Mouse (Mus musculus) C2C12 (cell line): Measurements from ENCODE around the gene Ankfn1. TPM values are rescaled to one million over a fixed set of nuclear protein-coding genes. Genes with fewer than 3 reads are reported as not detected.

Experiments used
- H3K27me3 ChIP-seq: one replicate; pipeline ENCODE4 v1.6.1; 2011; ENCODE audit not compliant: control insufficient read depth, insufficient read depth, insufficient read length
- H3K36me3 ChIP-seq: one replicate; pipeline ENCODE4 v1.6.1; 2011; ENCODE audit not compliant: control insufficient read depth, insufficient read depth
- H3K4me3 ChIP-seq: one replicate; pipeline ENCODE4 v1.5.1; 2011; ENCODE audit warnings: mild to moderate bottlenecking, control low read depth; ENCODE audit not compliant: poor library complexity, insufficient read depth, severe bottlenecking
- H3K79me2 ChIP-seq: one replicate; pipeline ENCODE4 v1.6.1; 2011; ENCODE audit not compliant: control insufficient read depth, insufficient read depth
- H3K79me3 ChIP-seq: one replicate; pipeline ENCODE4 v1.6.1; 2011; ENCODE audit warnings: low read depth, control low read depth
- H3ac ChIP-seq: one replicate; pipeline ENCODE3; 2011; ENCODE audit warnings: low read depth; ENCODE audit not compliant: control insufficient read depth, insufficient read length
- CEBPB ChIP-seq: IDR thresholded peaks from one replicate; pipeline ENCODE4 v1.6.1; 2011; ENCODE audit warnings: low read depth, mild to moderate bottlenecking, control low read depth, moderate library complexity
- CTCF ChIP-seq: IDR thresholded peaks from one replicate; pipeline ENCODE4 v1.5.1; 2011; ENCODE audit not compliant: control insufficient read depth, insufficient read depth, insufficient read length
- FOSL1 ChIP-seq: IDR thresholded peaks from one replicate; pipeline ENCODE4 v1.8.0; 2011; ENCODE audit warnings: mild to moderate bottlenecking, low read length; ENCODE audit not compliant: poor library complexity, insufficient read depth, severe bottlenecking
- MAX ChIP-seq: IDR thresholded peaks from one replicate; pipeline ENCODE4 v1.6.1; 2011; ENCODE audit warnings: mild to moderate bottlenecking, control low read depth
- MYOD1 ChIP-seq: IDR thresholded peaks from one replicate; pipeline ENCODE4 v1.6.1; 2011; ENCODE audit warnings: low read depth; ENCODE audit not compliant: control insufficient read depth, insufficient read length
- MYOG ChIP-seq: IDR thresholded peaks from one replicate; pipeline ENCODE4 v1.6.1; 2011; ENCODE audit not compliant: control insufficient read depth, insufficient read length; ENCODE audit errors: extremely low read depth
- USF1 ChIP-seq: IDR thresholded peaks from one replicate; pipeline ENCODE4 v1.6.1; 2011; ENCODE audit warnings: low read depth, mild to moderate bottlenecking, control low read depth, moderate library complexity
- polyA plus RNA-seq: library from polyadenylated mRNA; unstranded; fragments of >200 nt; fragmentation: generic; extraction: Trizol; gene quantifications from one replicate; pipeline ENCODE4 v1.2.1, GENCODE M21; 2012; ENCODE audit warnings: missing spikeins

The Ankfn1 gene
- polyA plus RNA-seq, 1 experiment: not detected

DNA sequence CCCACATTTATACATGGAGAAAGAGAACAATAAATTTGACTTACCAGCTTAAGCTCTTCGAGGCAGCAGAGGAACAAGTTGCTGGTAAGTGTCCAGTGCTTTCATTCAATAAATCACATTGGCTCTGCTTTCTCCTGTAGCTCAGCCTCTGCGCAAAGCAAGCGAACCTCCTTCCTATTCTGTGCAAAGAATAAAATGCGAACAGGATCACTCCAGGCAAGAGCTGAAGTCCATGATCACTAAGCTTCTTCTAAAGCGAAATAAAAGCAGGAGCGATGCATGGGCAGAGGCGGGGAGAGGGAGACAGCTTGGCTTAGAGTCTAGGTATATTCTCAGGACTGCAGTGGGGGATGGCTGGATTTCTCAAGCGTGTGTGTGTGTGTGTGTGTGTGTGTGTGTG is 239.1 kb downstream of the Ankfn1 start:
- no peak for TF ChIP-seq FOSL1
- TF ChIP-seq MYOD1: no peak
- TF ChIP-seq CTCF: no peak
- TF ChIP-seq MYOG: no peak
- no peak for TF ChIP-seq USF1
- no peak for TF ChIP-seq MAX
- TF ChIP-seq CEBPB: no peak
- H3K36me3 ChIP-seq: no peaks in the 10 kb centered on the region
- no peak overlapping the region for H3ac ChIP-seq
- no peaks in the 10 kb centered on the region for H3K79me2 ChIP-seq
- H3K27me3 ChIP-seq: no peaks in the 10 kb centered on the region
- H3K4me3 ChIP-seq: no peak overlapping the region
- no peaks in the 10 kb centered on the region for H3K79me3 ChIP-seq

DNA sequence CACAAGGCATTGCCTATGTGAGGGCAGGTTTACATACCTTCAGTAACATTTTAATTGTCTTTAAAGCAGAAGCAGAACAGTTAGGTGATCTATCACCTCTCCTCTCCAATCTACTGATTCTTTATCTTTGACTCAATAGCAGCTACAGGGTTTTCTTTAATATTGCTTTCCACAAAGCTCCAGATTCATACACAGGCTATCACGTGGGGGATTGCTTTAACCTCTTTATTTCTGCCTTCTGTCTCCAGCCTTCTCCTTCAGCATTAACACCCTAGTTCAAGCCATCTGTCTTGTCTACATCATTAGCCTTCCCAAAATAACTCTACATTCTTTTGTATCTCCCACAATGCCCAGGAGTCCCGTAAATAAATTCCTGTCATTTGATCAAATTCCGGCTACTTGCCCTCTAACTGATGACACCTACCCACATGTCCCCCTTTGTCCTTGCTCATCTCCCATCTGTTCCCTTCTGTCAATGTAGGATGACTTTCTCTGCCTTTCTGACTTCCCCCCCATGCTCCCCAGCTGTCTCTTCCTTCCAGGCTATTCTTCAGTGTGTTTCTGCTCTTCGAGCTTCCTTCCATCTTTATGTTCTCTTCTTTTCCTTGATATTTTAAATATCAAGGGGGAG is 249.5 kb downstream of the Ankfn1 start:
- Histone ChIP-seq H3K79me3 (no peaks in the 10 kb centered on the region), H3K36me3 (no peaks in the 10 kb centered on the region), H3K4me3 (no peak overlapping the region), H3K27me3 (no peaks in the 10 kb centered on the region), H3ac (no peak overlapping the region), H3K79me2 (no peaks in the 10 kb centered on the region)
- TF ChIP-seq MAX: no peak
- TF ChIP-seq CEBPB: no peak
- no peak for TF ChIP-seq CTCF
- TF ChIP-seq USF1: peak; percentile 62
- TF ChIP-seq MYOD1: peak; percentile 91

DNA sequence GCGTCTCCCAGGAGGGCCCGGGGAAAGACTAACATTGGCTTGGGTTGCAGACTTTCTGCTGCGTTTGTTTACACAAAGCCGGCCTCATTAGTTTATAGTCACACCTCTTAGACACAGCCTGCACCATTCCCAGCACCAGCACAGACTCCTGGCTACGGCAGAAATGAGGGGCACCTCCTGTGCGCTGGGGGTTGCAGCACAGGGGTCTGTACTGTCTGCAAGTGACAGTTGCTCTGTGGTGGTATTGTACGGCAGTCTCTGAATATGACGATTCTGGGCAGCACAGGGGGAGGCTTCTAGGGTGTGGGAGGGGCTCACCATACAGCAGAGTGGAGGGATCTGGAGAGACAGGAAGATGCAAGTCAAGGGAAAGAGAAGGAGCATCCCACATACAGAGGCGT is 262.0 kb downstream of the Ankfn1 start:
- TF ChIP-seq MAX (no peak), USF1 (no peak), MYOD1 (no peak), MYOG (no peak), FOSL1 (no peak), CEBPB (no peak)
- no peaks in the 10 kb centered on the region for H3K27me3 ChIP-seq
- no peak overlapping the region for H3K4me3 ChIP-seq
- H3K79me3 ChIP-seq: no peaks in the 10 kb centered on the region
- no peak overlapping the region for H3ac ChIP-seq
- no peaks in the 10 kb centered on the region for H3K36me3 ChIP-seq
- H3K79me2 ChIP-seq: no peaks in the 10 kb centered on the region

DNA sequence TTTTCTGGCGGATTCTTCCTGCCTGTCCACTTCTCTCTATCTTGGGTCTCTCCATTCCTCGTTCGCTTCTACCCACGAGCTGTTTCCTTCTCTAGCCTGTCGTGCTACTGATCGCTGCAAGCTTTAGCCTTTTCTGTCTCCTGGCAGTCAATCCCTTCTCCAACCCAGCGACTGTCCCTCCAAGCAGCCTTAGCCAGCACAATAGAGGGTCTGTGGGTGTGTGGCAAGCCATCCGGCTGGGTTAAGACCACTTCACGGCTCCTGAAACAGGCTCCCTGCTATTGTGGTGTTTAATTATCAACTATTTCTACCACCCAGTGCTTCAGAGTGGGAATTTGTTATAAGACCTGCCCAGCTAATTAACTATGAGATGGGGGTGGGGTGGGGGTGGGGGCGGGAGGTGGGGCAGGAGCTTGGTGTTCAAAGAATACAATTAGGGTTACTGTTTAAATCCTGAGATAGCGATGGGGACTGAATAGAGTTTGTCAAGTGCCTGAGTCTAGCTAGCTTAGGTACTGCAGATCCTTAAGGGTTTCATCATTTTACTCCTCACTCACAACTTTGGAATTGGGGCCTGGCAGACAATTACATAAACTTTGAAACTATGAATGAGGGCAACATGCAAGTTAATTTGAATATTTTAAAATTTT is 268.7 kb downstream of the Ankfn1 start:
- Histone ChIP-seq H3K27me3 (no peaks in the 10 kb centered on the region), H3ac (no peak overlapping the region), H3K79me2 (no peaks in the 10 kb centered on the region), H3K36me3 (no peaks in the 10 kb centered on the region), H3K4me3 (no peak overlapping the region), H3K79me3 (no peaks in the 10 kb centered on the region)
- TF ChIP-seq FOSL1 (no peak), CTCF (no peak), CEBPB (no peak), USF1 (no peak), MYOG (no peak), MYOD1 (no peak), MAX (no peak)

DNA sequence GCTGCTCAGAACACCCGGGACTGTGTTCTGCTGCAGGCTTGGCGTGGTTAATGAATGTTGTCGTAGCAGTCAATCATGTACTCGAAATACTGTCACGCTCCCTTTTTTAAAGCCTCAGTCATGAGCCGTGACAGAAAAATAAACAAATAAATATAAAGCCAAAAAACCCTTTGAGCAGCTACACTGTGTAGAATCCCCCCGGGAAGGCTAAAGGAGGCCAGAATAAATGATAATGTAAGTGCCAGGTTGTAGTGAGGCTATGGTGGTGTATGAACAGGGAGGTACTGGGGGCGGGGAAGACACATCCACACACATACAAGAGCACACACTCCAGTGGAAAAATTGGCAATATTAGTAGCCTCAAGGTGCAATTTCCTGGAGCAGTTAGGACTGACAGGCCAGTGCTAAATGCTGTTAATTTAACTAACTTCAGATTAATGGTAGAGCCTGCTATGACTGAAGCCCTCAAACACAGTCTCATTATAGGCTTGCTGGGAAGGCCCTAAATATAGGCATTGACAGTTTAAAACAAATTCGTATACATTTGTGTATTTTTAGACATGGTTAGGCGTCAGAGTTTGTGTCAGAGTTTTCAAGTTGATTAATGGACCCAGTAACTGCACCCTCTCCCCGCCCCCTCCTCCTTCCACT is 270.7 kb downstream of the Ankfn1 start:
- no peaks in the 10 kb centered on the region for H3K79me3 ChIP-seq
- no peak overlapping the region for H3ac ChIP-seq
- no peaks in the 10 kb centered on the region for H3K36me3 ChIP-seq
- TF ChIP-seq FOSL1 (no peak), MAX (no peak), MYOG (no peak), MYOD1 (no peak), CTCF (no peak), CEBPB (no peak), USF1 (no peak)
- no peak overlapping the region for H3K4me3 ChIP-seq
- no peaks in the 10 kb centered on the region for H3K79me2 ChIP-seq
- no peaks in the 10 kb centered on the region for H3K27me3 ChIP-seq

DNA sequence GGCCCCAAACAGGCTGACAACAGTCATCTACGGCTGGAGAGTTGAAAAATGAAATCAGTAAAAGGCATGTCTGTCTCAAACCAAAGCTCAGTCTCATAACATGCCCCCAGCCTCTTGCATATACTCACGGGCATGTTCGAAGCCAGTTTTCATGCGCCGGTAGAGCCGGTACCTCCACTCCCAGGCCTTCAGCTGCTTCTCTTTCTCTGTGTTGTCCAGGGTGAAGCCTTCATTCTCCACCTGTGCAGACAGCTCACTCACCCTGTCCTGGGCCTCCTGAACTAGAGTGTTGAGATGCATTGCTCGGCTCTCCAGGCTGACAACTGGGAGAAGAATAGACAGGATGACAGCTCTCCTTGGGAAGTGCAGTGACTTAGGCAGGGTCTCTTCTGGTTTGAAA is 272.4 kb downstream of the Ankfn1 start:
- Histone ChIP-seq H3K27me3 (no peaks in the 10 kb centered on the region), H3K79me3 (no peaks in the 10 kb centered on the region), H3K4me3 (no peak overlapping the region), H3K79me2 (no peaks in the 10 kb centered on the region), H3ac (no peak overlapping the region), H3K36me3 (no peaks in the 10 kb centered on the region)
- TF ChIP-seq CTCF (no peak), USF1 (no peak), MAX (no peak), MYOG (no peak), MYOD1 (no peak), FOSL1 (no peak), CEBPB (no peak)
